Mouse (Mus musculus) heart, postnatal 14 days (tissue): ENCODE measurements at regions not wholly inside any gene's neighbourhood (a gene's known extent, or its start where the extent isn't known, plus 50 kb on each side); places are given as distances from the start of the nearest gene placed in this dataset.

Source experiments
- DNase-seq, 2 experiments: peaks; one replicate each; pipeline ENCODE4 v3.0.0; 2021 to 2022
- intact Hi-C: fragments of 180-260 bp; cut with DNase I; formaldehyde crosslinking; loops from one replicate; pipeline ENCODE4 v1.15.1; 2025

DNA sequence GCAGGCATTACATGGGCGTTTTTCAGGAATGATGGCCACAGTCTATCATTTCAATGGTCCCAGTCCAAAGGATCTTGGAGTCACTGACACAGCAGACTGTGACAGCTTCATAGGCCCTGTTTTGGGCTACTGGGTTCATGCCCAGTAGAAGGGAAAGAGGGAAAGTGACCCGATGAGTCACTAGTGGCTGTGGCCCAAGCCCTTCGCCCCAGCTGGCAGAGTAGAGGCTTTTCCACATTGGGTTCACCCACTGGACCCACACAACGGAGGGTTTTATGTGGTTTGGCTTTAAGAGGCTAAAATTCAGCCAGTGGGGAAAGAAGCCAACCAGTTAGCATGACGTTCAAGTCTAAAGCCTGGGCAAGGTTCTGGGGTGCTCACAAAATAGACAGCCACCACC is 108.4 kb downstream of the Sp3 start:
- intact Hi-C loops = no loop called here
- peak; percentile 48 to 71 for DNase-seq

GRCm38 (mm10) chr2:72873948-72874347 is 106.3 kb downstream of the Sp3 start:
- intact Hi-C loops = no loop called here
- no peak for DNase-seq

GRCm38 (mm10) chr2:72874533-72874932 is 105.7 kb downstream of the Sp3 start:
- intact Hi-C loops = no loop called here
- DNase-seq = no peak

DNA sequence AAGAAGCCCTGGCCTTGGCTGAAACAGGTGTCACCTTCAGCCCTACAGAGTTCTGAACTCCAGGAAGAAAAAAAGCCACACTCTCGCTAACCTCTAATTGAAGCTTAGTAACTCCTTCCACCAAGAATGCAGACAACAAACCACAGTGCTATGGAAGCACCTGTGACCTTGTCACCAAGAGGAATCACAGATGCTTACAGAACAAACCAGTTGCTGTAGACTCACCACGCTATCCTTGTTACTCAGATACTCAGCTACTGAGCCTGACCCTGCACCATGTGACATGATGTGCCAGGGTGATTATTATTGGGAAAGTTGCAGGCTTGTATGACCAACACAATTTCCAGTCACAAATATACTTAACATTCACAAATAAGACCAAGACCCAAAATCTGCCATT is 104.6 kb downstream of the Sp3 start:
- intact Hi-C loops = no loop called here
- DNase-seq = no peak

DNA sequence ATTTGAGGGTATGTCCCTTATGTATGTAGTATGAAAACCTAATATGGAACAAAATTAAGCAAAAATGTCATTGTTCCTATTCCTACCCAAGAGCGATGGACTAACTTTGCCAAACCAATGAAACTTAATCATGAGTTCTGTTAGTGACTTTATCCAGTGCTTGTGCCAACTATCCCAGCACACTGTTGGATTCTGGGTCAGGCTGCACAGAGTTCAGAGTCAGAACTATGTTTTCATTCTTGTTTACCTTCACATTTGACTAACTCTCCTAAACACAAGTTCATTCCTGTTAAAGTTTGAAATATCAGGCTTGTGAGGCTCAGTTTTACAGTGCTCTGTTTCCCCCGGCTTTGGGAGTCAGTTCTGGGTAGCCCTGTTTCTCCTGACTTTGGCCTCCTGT is 100.2 kb downstream of the Sp3 start:
- intact Hi-C loops = no loop called here

GRCm38 (mm10) chr2:72881554-72881953 is 98.7 kb downstream of the Sp3 start:
- intact Hi-C loops = no loop called here
- DNase-seq = no peak

More for the DNA sequence above, 100.2 kb downstream of the Sp3 start:
- DNase-seq = no peak

- no peak for DNase-seq
- intact Hi-C loops = no loop called here
Observed at GRCm38 (mm10) chr2:72886250-72886649, 94.0 kb downstream of the Sp3 start.
